Mouse (Mus musculus) liver, adult (tissue): ENCODE measurements around the gene Limch1.

Experiments
- GATA4 ChIP-seq: IDR thresholded peaks from 2 replicates; pipeline ENCODE4 v1.6.1; 2014; ENCODE audit warnings: mild to moderate bottlenecking, low read length; ENCODE audit not compliant: insufficient replicate concordance

The Limch1 gene

DNA sequence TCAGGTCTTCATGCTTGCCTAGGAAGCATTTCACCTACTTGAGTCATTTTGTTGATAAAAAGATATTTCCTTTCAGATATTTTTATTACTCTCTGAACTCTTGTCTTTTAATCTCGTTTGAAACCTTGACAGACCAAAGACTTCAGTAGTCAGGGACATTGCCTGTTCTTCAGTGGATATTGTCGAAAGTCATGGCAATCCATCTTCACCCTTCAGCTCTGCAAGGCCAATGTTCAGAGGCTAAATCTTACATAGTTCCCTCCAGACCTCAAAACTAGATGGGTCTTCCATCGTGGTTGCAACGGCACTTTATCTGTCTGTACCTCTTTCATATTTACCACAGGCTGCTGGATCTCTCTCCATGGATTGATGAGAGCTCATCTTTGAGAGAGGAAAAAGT, 80.0 kb downstream of the Limch1 start:
- no peak for TF ChIP-seq GATA4

- no peak for TF ChIP-seq GATA4
Observed at GRCm38 (mm10) chr5:66826844-66827243, 81.2 kb downstream of the Limch1 start.

DNA sequence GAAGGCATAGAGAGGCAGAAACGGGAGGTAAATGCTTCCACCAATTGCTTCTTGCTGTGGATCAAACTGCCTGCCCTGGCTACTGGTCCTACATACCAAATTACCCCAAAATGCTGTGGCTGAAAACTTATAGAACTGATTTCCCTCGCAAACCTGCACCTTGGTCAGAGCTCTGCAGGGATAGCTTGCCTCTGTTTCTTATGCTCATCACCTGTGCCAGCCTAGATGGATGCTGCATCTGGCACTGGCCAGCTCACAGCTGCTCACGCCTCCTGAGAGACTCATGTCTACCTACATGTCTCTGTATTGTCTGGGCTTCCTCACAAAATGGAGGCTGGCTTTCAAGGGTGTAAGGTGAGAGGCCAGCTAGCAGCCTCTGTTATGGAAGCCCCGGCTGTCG, 83.9 kb downstream of the Limch1 start:
- TF ChIP-seq GATA4 = no peak

DNA sequence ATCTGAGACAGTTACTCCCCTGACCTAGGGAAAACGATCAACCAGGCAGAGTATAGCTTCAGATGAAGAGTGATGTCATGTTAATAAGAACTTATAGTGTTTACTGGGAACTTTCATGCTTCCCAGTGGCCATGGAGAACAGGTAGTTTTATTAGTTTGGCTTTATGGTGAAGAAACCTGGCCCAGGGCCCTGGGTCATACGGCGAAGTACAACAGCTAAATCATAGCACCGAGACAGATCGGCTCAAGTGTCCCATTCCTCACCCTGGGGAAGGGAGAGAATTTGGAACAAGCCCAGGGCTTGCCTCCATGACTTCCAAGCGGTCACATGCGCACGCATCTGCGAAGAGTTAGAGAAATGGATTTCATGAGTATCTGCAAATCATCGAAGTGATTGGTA, 84.6 kb downstream of the Limch1 start:
- no peak for TF ChIP-seq GATA4

DNA sequence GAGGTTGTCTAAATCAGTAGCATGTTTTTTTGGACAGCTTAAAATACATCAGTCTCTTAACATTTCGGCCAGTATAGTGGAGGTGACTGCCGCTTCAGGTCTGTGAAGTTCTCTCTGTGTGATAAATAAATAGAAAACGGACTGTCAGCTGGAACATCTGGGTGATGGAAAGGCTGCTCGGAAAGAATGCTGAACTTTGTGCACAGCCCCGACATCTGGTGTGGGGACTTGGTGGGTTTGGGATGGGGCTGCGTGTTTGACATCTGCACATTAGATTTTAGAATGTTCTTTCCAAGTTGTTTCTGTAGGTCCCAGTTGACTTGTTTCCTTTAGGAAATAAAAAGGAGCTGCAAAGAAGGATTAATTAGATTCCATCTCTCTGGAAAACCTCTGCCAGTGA, 89.1 kb downstream of the Limch1 start:
- no peak for TF ChIP-seq GATA4

- TF ChIP-seq GATA4 = no peak
Observed at GRCm38 (mm10) chr5:66836892-66837291, 91.3 kb downstream of the Limch1 start.

DNA sequence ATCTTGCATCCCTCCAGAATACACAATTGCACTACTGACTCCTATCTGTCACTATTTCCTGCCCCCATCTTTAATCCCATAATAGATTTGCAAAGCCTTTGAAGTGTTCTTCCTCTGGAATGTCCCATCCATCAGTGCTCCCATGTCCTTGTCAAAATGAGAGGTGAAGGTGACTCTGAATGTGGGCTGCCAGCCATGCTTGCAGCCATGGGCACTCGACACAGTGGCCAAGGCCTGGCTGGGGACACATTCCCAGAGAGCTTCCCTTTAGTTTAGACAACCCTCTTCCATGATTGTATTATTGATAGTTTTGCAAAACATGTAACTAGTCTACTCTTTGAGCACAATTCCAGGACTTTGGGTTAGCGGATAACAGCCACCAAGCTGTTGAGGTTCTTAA, 96.3 kb downstream of the Limch1 start:
- no peak for TF ChIP-seq GATA4

GRCm38 (mm10) chr5:66842776-66843175, 97.1 kb downstream of the Limch1 start:
- no peak for TF ChIP-seq GATA4

- TF ChIP-seq GATA4 = no peak
Observed at GRCm38 (mm10) chr5:66848136-66848535, 102.5 kb downstream of the Limch1 start.

DNA sequence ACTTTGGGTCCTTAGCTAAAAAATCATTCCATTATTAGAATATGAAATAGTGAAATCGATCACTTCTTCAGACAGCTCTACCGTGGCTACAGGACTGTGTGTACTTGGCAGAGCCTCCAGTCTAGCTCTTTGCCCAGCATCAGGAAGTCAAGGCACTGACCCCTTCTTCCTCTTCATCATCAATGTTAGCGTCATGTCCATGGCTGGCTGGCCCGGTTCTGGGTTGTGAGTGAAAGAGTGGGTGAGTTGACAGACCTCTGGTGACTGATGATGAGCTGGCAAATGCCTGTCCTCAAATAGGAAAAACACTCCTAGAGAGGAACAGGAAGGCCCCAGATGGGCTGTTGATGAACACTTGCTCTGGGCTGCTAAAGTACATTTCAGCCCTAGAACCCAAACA, 103.5 kb downstream of the Limch1 start:
- no peak for TF ChIP-seq GATA4

- TF ChIP-seq GATA4 = no peak
Observed at GRCm38 (mm10) chr5:66850721-66851251, 105.2 kb downstream of the Limch1 start.

DNA sequence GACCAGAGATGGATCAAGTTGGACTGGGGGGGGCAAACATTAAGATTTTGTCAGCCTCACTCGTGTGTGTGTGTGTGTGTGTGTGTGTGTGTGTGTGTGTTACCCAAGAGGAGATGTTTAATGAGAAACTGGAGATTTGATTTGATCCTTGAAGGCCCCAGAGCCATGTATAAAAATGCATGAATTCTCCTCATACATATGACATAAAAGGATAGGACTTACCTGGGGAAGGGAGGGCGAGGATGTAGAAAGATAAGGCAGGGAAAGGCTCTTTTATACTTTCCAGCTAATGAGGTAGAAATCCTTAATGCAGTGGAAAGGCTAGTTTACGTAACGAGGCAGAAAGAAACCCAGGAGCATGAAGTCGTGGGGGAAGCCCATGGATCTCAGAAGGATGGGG, 106.1 kb downstream of the Limch1 start:
- no peak for TF ChIP-seq GATA4

- no peak for TF ChIP-seq GATA4
Observed at GRCm38 (mm10) chr5:66854263-66854662, 108.6 kb downstream of the Limch1 start.

DNA sequence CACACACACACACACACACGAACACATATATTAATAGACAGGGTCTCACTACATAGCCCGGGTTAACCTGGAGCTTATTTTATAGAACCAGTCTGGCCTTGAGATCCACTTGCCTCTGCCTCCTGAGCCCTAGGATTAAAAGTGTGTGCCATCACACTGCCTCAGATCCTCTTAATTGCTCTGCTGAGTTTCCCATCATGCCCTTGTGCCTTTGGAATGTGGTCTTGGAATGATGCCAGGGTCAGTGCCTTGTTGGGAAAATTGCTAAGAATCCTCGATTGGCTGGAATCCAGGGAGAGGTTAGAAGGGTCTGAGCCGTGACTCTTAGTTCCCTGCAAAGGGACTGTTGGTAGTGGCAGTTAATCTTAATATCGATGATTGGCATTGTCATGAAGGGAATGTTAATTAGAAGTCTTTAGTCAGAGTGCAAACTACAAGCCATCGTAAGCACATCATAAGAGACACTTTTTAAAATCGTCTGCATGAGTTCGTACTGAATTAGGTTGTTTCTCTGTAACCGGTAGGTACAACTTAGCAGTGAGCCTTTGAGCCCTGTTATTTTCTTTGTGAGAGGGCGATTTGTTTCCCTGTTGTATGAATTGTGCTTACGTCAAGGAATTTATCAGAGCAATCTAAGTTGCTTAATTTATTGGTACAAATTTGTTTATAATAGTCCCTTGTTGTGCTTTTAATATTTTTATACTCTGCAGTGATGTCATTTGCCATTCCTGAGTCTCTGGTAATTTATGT, 109.9 kb downstream of the Limch1 start:
- no peak for TF ChIP-seq GATA4

DNA sequence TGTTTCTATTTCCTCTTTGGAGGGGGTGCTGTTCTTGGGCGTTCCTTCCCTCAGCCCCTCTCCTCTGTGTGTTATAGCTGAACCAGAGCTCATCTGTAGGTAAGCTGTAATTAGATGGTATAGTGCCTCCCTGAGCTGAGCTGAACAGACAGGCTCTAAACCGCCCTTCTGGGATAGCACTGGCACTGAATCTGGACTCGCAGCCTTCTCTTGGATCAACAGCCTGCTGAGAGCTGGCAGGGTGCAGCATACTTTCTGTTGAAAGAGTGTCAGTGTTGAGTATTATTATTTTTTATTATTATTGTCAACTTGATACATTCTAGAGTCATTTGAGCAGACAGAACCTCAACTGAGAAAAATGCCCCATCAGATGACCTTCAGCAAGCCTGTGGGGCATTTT, 113.9 kb downstream of the Limch1 start:
- TF ChIP-seq GATA4 = no peak

DNA sequence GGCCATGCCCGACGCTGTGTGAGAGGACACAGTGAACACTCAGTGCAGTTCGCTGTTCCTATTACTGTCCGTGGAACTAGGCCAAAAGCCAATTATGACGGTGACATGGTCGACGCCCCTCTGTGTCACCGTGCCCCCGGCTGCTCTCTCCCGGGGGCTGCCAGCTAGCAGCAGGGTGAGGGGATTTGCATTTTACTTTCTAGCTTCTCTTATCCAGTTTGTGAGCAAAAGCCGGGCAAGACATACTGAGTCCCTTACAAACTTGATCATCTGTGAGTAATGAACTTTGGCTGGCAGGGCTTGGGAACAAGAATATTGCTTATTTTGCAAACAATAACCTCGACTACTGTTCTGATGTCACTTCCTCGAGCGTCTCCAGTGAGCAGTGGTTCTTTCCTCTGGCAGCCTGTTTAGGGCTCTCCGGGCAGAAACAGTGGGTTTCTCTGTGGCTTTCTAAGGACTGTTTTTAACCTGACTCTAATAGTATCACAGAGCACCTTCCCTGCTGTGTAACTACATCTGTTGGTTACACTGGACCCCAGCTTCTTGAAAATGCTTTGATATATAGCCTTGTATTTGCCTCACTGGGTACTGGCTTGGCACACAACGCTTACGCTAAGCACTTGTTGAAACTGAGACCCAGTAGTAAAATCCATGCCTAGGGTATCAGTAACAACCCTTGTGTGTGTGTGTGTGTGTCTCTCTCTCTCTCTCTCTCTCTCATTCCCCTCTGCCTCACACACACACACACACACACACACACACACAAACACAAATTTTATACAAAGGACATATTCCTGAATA, 115.8 kb downstream of the Limch1 start:
- TF ChIP-seq GATA4 = no peak
